Mouse (Mus musculus) liver, embryonic 12.5 days (tissue): ENCODE data around the gene Negr1. TPM values are rescaled to one million over a fixed set of nuclear protein-coding genes. Genes with fewer than 3 reads are reported as not detected.

ENCODE experiments used
- ATAC-seq: fragments of 200-750 bp; cut with Nextera tagmentation; 2 replicates; pipeline ENCODE4 v1.8.0; 2017; ENCODE audit warnings: moderate number of reproducible peaks, mild to moderate bottlenecking, moderate library complexity
- H3K27ac ChIP-seq: fragments of 300-500 bp; sonication (generic); 2 replicates; pipeline ENCODE4 v1.5.1; 2016; ENCODE audit warnings: mild to moderate bottlenecking
- H3K27me3 ChIP-seq: fragments of 300-500 bp; sonication (generic); replicated peaks from 2 replicates; pipeline ENCODE4 v1.6.1; 2016; ENCODE audit warnings: mild to moderate bottlenecking, moderate library complexity
- H3K36me3 ChIP-seq: fragments of 300-500 bp; sonication (generic); 2 replicates; pipeline ENCODE4 v1.6.1; 2016; ENCODE audit warnings: mild to moderate bottlenecking, moderate library complexity
- H3K4me1 ChIP-seq: fragments of 300-500 bp; sonication (generic); 2 replicates; pipeline ENCODE4 v1.6.1; 2016
- H3K4me2 ChIP-seq: fragments of 300-500 bp; sonication (generic); 2 replicates; pipeline ENCODE4 v1.6.1; 2016; ENCODE audit warnings: mild to moderate bottlenecking, moderate library complexity
- H3K4me3 ChIP-seq: fragments of 300-500 bp; sonication (generic); 2 replicates; pipeline ENCODE4 v1.5.1; 2016; ENCODE audit warnings: mild to moderate bottlenecking, moderate library complexity
- H3K9ac ChIP-seq: fragments of 300-500 bp; sonication (generic); 2 replicates; pipeline ENCODE4 v1.6.1; 2016; ENCODE audit warnings: mild to moderate bottlenecking, moderate library complexity
- H3K9me3 ChIP-seq: fragments of 300-500 bp; sonication (generic); replicated peaks from 2 replicates; pipeline ENCODE4 v1.6.1; 2016; ENCODE audit warnings: mild to moderate bottlenecking, moderate library complexity
- WGBS: fragments of 180-500 bp; shearing (Covaris S2); methylation state at CpG from one replicate; pipeline ENCODE4 v1.1.7; 2016; ENCODE audit not compliant: insufficient replicate concordance; 5-methylcytosine and 5-hydroxymethylcytosine counted together
- polyA plus RNA-seq: library from polyadenylated mRNA; unstranded; fragments of >200 nt; fragmentation: Nextera tagmentation; extraction: Ambion mirVana; gene quantifications from 2 replicates; pipeline ENCODE4 v1.2.1, GENCODE M21; 2016

Gene Negr1
- polyA plus RNA-seq, 1 experiment from 2014 or later: 0.29 TPM

DNA sequence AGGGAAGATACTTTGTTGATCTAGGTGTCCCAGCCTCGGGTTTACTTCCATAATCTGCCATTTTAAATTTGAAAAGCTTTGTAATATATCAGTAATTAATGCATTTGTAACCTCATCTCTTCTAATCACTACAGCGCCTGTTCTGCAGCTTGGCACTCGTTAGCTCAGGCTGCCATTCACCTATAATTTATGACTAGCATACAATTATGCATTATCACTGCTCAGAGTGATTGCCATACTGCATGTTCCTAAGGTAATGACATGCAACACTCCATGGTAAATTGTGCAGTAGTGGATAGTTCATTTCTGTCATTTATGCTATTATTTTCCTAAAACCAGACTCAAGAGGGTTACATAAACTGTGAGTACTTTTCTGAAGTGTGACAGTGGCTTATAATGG is 272.3 kb downstream of the Negr1 start:
- Histone ChIP-seq H3K4me3 (no peak overlapping the region), H3K9ac (no peak overlapping the region), H3K27me3 (no peaks in the 10 kb centered on the region), H3K4me1 (no peaks in the 10 kb centered on the region), H3K9me3 (no peaks in the 10 kb centered on the region), H3K27ac (no peak overlapping the region), H3K36me3 (no peaks in the 10 kb centered on the region), H3K4me2 (no peak overlapping the region)
- WGBS: 51% methylated on average over 3 of the region's 3 CpGs
- no peak for ATAC-seq

DNA sequence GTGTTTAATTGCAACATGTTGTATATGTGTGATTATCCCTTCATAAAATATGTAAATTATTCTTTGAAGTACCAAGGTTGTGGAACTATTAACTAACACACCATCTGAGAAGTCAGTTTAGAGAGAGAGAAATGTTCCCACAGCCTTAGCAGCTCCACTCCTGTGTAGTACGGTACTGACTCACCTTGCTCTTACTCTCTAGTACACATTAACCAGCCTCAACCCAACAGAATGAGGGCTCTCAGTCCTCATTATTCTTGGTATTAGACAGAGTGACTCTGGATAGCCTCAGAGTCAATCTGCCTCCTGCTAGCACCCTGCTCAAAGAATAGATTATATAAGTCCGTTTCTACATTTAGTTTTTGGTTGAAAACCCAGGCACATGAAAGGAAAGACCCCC is 277.0 kb downstream of the Negr1 start:
- Histone ChIP-seq H3K27ac (no peak overlapping the region), H3K36me3 (no peaks in the 10 kb centered on the region), H3K9ac (no peak overlapping the region), H3K4me1 (no peaks in the 10 kb centered on the region), H3K27me3 (no peaks in the 10 kb centered on the region), H3K4me2 (no peak overlapping the region), H3K9me3 (no peaks in the 10 kb centered on the region), H3K4me3 (no peak overlapping the region)
- WGBS: 65% methylated on average over 2 of the region's 2 CpGs
- no peak for ATAC-seq

DNA sequence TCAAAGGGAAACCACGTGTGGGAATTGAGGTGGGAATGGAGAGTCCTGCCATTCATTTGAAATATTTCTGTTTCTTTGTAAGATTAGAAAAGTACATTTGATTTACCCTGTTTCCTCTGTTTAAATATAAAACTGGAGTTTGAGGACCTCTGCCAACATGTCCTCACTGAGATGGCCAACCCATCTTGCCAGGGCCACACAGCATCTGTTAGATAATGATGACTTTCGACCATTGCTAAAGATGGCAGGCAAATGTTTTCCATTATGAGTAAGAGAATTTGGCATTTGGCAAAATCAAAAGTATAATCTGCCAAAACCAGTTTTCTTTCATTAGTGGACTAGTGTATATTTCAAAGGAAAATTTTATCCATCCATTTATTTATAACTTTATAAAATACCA is 286.8 kb downstream of the Negr1 start:
- Histone ChIP-seq H3K9me3 (no peaks in the 10 kb centered on the region), H3K4me3 (no peak overlapping the region), H3K9ac (no peak overlapping the region), H3K27me3 (no peaks in the 10 kb centered on the region), H3K4me2 (no peak overlapping the region), H3K27ac (no peak overlapping the region), H3K4me1 (no peaks in the 10 kb centered on the region), H3K36me3 (no peaks in the 10 kb centered on the region)
- ATAC-seq: no peak
- 68% methylated on average over 2 of the region's 2 CpGs for WGBS

DNA sequence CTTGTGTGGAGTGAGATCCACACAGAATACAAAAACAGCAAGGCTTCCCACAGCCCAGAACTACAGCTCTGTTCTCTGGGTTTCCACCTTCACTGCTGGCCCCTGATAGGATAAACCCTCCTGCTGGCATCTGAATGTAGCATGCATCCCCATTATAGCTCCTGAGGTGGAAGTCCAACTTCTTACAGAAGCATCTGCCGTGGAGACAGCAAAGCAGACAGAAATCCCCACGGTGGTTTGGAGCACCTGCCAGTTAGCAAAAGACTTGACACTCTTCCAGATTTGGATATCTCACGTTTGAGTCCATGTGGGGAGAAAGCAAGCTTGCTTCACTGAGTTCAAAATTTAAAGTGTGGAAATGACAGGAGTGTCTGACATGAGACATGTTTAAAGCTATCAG is 290.3 kb downstream of the Negr1 start:
- no peaks in the 10 kb centered on the region for H3K36me3 ChIP-seq
- no peak for ATAC-seq
- no peak overlapping the region for H3K4me3 ChIP-seq
- H3K4me2 ChIP-seq: no peak overlapping the region
- H3K27me3 ChIP-seq: no peaks in the 10 kb centered on the region
- H3K9me3 ChIP-seq: no peaks in the 10 kb centered on the region
- no peak overlapping the region for H3K9ac ChIP-seq
- H3K27ac ChIP-seq: no peak overlapping the region
- WGBS: 44% methylated on average over 3 of the region's 3 CpGs
- H3K4me1 ChIP-seq: no peaks in the 10 kb centered on the region

DNA sequence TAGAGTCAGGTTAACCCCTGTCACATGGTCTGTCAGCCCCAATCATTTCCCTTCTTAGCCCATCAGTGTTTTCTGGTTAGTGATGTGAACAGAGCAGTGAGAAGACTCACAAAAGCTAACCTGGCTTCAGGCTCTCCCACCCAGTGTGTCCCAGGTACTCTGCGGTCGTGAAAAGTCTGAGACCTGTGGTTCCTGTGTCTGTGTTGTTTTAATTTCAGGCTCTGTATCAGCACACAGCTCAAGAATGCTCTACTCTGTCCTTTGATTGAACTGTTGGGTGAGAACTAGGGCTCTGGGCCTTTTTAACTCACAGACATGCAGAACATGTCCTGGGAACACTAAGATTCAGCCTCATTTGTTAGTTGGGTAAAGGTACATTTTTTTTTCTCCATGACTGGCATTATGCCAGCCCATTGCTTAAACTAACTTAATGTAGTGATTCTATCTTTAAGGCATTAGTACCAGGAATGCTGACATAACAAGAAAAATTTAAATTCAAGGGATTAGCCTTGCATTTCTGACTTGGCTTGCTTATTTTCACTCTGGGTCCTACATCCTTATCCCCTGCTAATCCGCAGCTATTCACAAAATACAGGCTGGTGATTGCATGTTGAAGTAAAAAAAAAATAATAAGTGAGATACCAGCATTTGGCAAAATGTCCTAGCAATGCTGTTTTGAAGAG is 308.8 kb downstream of the Negr1 start:
- Histone ChIP-seq H3K9ac (no peak overlapping the region), H3K27me3 (no peaks in the 10 kb centered on the region)
- no peak for ATAC-seq

DNA sequence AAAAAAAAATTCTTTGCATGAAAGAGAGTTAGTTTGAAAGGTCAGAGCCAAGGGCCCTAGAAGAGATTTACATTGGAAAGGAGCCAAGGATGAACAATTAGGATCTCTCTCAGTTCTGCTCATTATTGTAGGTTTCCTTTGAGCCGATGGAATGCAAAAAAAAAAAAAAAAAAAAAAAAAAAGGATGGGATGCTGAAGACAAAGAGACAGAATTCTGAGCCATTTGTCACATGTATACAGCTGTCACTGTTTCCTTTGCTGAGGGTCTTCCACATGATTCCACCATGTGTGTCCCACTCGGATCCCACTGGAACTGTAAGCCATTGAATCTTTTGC is 309.3 kb downstream of the Negr1 start:
- Histone ChIP-seq H3K4me2 (no peak overlapping the region), H3K4me1 (no peaks in the 10 kb centered on the region), H3K27me3 (no peaks in the 10 kb centered on the region), H3K9me3 (no peaks in the 10 kb centered on the region), H3K27ac (no peak overlapping the region), H3K36me3 (no peaks in the 10 kb centered on the region), H3K4me3 (no peak overlapping the region), H3K9ac (no peak overlapping the region)
- WGBS: 55% methylated on average over 2 of the region's 2 CpGs
- no peak for ATAC-seq

More for the DNA sequence above, 308.8 kb downstream of the Negr1 start:
- H3K4me2 ChIP-seq: no peak overlapping the region
- H3K4me3 ChIP-seq: no peak overlapping the region
- no peaks in the 10 kb centered on the region for H3K9me3 ChIP-seq
- H3K27ac ChIP-seq: no peak overlapping the region
- no peaks in the 10 kb centered on the region for H3K4me1 ChIP-seq
- 47% methylated on average over 3 of the region's 3 CpGs for WGBS
- H3K36me3 ChIP-seq: no peaks in the 10 kb centered on the region

DNA sequence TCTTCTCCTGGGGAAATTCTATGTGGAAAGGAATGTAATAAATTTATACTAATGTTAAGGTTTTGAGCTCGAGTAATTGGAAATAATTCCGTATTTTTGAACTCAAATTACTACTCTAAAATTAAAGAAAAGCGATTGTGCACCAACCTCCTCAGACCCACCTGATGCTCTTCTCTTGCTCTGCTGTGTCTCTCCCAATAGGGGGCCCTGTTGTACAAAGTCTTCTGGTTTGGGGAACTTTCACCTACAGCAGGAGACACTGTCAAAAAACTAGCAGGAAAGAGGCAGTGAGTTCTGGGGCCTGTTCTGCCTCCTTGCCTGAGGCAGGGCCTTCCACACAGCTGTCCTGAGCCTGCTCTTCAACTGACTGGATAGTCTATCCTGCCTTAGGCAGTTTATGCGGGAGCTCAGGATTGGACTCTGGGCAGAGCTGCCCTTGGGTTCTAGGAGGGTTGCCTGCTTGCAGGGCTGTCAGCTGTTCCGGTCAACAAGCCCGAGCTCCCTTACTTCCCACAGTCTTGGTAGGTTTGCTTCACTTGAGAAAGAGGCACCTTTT is 310.1 kb downstream of the Negr1 start:
- no peak overlapping the region for H3K4me3 ChIP-seq
- H3K27ac ChIP-seq: no peak overlapping the region
- H3K4me1 ChIP-seq: no peaks in the 10 kb centered on the region
- H3K27me3 ChIP-seq: no peaks in the 10 kb centered on the region
- H3K36me3 ChIP-seq: no peaks in the 10 kb centered on the region
- no peak overlapping the region for H3K9ac ChIP-seq
- ATAC-seq: no peak
- H3K9me3 ChIP-seq: no peaks in the 10 kb centered on the region
- 56% methylated on average over 6 of the region's 6 CpGs for WGBS
- no peak overlapping the region for H3K4me2 ChIP-seq

DNA sequence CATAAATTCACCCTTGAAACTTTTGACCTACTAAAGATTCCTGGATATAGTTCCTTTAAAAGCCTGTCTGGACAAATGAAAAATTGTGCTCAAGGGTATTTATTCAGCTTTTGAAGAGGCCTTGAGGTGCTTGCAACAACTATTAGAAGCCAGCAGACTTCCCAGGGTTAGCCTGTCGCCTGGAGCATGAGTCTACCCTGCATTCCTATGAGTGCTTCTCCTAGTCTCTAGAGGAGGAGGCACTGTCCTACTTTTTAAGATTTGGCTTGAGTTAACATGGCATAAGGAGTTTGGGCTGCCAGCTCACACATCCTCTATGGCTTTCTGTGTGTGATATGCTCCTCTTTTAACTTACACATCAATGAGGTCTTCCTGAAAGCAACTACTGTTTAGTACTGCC is 315.0 kb downstream of the Negr1 start:
- no peak overlapping the region for H3K4me2 ChIP-seq
- no peak for ATAC-seq
- no peak overlapping the region for H3K27ac ChIP-seq
- no peak overlapping the region for H3K4me3 ChIP-seq
- no peaks in the 10 kb centered on the region for H3K36me3 ChIP-seq
- H3K9ac ChIP-seq: no peak overlapping the region
- no peaks in the 10 kb centered on the region; the same call in 1 of the 2 replicates for H3K9me3 ChIP-seq
- H3K4me1 ChIP-seq: no peaks in the 10 kb centered on the region
- WGBS: 60% methylated on average over 1 of the region's 1 CpGs
- no peaks in the 10 kb centered on the region for H3K27me3 ChIP-seq

DNA sequence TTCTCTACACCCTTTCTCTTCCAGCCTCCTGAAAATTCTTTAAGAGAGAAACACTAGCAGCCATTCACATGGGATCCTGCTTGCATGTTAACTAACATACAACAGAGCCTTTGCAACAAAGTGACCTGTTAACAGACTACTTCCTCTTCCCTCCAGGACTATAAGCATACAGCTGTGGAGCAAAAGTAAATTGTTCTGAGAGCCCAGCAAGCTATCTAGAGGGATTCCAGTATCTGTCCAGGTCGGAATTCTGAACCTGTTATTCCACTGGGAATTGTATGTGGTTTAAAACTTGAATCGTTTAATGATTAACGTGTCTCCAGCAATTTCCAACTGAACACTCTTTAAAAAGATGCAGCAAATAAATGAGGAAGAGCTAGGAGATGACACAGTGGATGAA is 320.5 kb downstream of the Negr1 start:
- H3K4me2 ChIP-seq: no peak overlapping the region
- H3K27me3 ChIP-seq: no peaks in the 10 kb centered on the region
- H3K4me1 ChIP-seq: no peaks in the 10 kb centered on the region
- no peak overlapping the region for H3K9ac ChIP-seq
- no peak for ATAC-seq
- no peak overlapping the region for H3K4me3 ChIP-seq
- H3K36me3 ChIP-seq: no peaks in the 10 kb centered on the region
- no peaks in the 10 kb centered on the region; the same call in 1 of the 2 replicates for H3K9me3 ChIP-seq
- H3K27ac ChIP-seq: no peak overlapping the region
- 66% methylated on average over 3 of the region's 3 CpGs for WGBS

DNA sequence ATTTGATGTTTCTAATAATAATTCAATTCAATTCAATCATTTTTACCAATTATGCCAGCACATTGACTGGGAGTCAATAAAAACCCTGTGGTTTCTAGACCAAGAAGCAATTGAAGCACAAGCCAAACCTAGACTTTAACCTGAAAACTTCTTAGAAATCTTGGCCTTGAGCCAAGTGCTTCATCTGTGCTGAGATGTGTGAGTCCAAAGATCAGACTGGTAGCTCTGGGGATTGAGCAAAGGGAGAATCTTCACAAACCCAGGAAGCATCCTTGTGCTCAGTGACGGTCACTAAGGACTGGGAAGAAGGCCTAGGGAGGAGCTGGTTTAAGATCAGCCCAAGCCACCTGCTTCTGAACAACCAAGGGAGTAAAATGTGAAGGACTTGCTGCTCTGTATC is 322.3 kb downstream of the Negr1 start:
- Histone ChIP-seq H3K9ac (no peak overlapping the region), H3K36me3 (no peaks in the 10 kb centered on the region), H3K9me3 (no peaks in the 10 kb centered on the region), H3K4me3 (no peak overlapping the region), H3K27me3 (no peaks in the 10 kb centered on the region), H3K27ac (no peak overlapping the region), H3K4me1 (no peaks in the 10 kb centered on the region), H3K4me2 (no peak overlapping the region)
- WGBS: 52% methylated on average over 1 of the region's 1 CpGs
- no peak for ATAC-seq

DNA sequence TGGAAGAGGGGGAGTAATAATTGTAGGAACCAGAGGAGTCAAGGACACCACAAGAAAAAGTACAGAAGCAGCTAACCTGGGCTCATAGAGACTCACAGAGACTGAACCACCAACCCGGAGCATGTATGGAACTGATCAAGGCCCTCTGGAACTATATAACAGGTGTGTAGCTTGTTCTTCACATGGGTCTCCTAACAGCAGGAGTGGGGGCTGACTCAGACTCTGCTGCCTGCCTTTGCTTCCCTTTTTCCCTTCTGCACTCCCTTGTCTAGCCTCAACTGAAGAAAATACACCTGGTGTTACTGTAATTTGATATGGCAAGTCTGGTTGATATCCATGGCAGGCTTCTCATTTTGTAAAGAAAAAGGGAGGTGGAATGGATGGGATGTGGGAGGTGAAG is 324.1 kb downstream of the Negr1 start:
- Histone ChIP-seq H3K27ac (no peak overlapping the region), H3K4me3 (no peak overlapping the region), H3K4me1 (no peaks in the 10 kb centered on the region), H3K9me3 (no peaks in the 10 kb centered on the region), H3K36me3 (no peaks in the 10 kb centered on the region), H3K4me2 (no peak overlapping the region), H3K27me3 (no peaks in the 10 kb centered on the region), H3K9ac (no peak overlapping the region)
- ATAC-seq: no peak
- 73% methylated on average over 1 of the region's 1 CpGs for WGBS

DNA sequence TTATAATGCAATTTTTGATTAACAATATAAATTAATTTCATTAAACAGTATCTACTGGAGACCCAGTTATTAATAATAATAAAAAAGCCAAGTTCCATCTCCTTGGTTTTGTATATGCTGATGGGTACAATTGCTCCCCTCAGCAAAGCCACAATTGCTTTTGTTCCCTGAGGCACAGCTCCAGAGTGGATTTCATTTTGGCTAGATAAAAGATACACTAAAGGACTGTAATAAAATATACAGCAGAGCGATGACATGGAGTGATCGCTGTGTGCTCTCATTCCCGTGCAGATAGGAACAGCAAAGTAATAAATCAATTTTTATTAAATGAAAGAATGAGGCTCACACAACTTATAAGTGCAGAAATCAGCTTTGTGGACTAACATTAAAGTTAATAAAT is 325.3 kb downstream of the Negr1 start:
- H3K27me3 ChIP-seq: no peaks in the 10 kb centered on the region
- WGBS: 73% methylated on average over 3 of the region's 3 CpGs
- H3K4me3 ChIP-seq: no peak overlapping the region
- H3K9me3 ChIP-seq: no peaks in the 10 kb centered on the region
- H3K4me1 ChIP-seq: no peaks in the 10 kb centered on the region
- H3K27ac ChIP-seq: no peak overlapping the region
- H3K36me3 ChIP-seq: no peaks in the 10 kb centered on the region
- H3K9ac ChIP-seq: no peak overlapping the region
- no peak overlapping the region for H3K4me2 ChIP-seq
- no peak for ATAC-seq

DNA sequence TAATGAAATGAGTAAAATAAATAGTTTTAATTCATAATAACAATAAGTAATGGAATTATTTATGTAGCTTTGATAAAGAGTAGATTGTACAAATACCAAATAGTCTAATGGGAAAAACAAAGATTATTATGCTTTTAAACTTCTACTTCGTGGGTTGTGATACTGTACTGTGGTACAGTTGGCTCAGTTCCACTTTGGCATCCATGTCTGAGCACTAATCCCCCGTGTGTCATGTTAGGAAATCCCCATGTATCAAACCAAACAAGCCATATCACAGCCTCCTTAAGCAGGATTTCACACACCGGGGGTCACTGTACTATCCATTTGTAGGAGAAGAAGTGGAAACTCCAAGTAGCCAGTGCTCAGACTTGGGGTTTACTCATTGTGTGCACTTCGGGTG is 329.4 kb downstream of the Negr1 start:
- Histone ChIP-seq H3K9ac (no peak overlapping the region), H3K27me3 (no peaks in the 10 kb centered on the region), H3K4me3 (no peak overlapping the region), H3K27ac (no peak overlapping the region), H3K4me2 (no peak overlapping the region), H3K36me3 (no peaks in the 10 kb centered on the region), H3K4me1 (no peaks in the 10 kb centered on the region), H3K9me3 (no peaks in the 10 kb centered on the region)
- ATAC-seq: no peak
- WGBS: 48% methylated on average over 4 of the region's 4 CpGs
